Mouse (Mus musculus): ENCODE measurements around the gene Zbtb38. TPM values are rescaled to one million over a fixed set of nuclear protein-coding genes. Genes with fewer than 3 reads are reported as not detected.

Zbtb38 gene
- polyA plus RNA-seq, 1 experiment from 2014 or later, result 24.9 TPM

DNA sequence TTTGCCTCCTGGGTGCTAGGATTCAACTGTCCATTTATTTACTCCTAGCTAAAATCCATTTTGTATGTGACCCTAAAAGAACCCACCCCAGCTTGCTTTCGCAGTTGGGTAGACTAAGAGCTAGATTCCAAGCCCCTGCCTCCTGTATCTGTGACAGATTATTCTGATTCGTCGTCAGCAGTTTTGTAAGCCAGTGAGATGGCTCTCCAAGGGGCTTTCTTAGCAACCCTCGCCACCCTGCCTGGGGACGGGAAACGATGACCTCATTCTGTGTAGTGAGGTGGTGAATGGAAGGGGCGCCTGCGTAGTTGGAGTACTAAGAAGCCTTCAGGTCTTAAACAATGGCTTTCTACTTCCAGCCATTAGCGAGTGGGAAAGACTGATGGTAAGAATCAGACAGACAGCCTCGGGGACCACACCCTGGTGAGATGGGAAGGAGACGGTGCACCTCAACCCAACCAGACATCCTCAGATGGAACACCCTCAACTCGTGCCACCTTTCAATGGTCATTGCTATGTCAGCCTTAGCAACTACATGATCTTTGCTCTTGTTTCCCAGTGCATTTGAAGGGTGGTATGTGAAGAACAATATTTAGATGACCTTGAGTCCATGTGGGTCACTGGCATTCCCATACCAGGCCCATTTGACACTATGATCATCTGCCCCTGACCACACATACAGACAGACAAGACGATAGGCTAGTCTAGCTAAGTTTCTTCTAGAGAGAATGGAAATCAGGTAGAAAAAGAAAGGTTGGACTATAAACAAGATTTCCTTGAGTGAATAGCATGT is 13.9 kb downstream of the Zbtb38 start:
- no peaks in the 10 kb centered on the region for H3K27me3 ChIP-seq (replicated peaks)
- H3K4me2 ChIP-seq, result no peak overlapping the region
- ATAC-seq (ENCODE audit: insufficient read depth, low FRiP score, low read depth), result no peak
- H3K9me3 ChIP-seq, result no peaks in the 10 kb centered on the region
- no peak overlapping the region for H3K4me3 ChIP-seq (replicated peaks)
- H3K27ac ChIP-seq, result no peak overlapping the region
- 0 out of 2 replicates have a peak, but pooled peaks cover 5% of the 10 kb centered on the region for H3K4me1 ChIP-seq
- no peaks in the 10 kb centered on the region for H3K36me3 ChIP-seq
- H3K9ac ChIP-seq, result no peak overlapping the region
- WGBS, result 86% methylated on average over 13 of the region's 13 CpGs

DNA sequence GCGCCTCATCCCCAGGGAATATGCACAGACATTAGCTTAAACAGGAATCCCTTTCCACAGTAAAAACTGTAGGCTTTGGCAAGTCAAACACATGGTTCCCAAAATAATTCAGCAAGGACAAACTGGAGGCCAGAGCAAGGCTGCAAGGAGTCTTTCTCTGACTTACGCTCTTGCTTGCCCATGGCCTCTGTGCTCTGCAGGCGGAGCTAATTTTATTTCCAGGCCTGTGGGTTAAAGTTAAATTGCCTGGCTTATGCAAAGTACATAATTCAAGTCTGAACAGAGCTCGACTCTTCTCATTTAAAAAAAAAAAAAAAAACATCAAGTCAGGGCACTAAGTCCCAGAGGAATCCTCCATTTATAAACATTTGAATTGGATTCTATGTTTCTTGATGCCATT is 16.7 kb downstream of the Zbtb38 start:
- no peaks in the 10 kb centered on the region for H3K9me3 ChIP-seq

DNA sequence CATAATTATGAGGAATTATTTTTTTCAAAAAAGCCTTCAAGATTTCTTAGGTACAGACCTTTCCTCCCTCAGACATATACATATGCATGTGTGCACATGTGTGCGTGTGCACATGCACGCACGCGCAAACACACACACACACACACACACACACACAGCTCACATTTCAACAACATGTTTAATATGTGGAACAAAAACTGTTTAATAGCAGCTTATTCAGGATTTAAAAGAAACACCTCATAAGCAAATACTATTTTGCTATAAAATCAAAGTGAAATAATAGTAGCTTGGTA is 19.3 kb downstream of the Zbtb38 start:
- H3K27ac ChIP-seq, result no peak overlapping the region
- 0 out of 2 replicates have a peak, but pooled peaks cover 5% of the 10 kb centered on the region for H3K4me1 ChIP-seq
- no peak for ATAC-seq (ENCODE audit: insufficient read depth, low FRiP score, low read depth)
- H3K4me2 ChIP-seq, result no peak overlapping the region
- H3K36me3 ChIP-seq, result no peaks in the 10 kb centered on the region
- no peaks in the 10 kb centered on the region for H3K9me3 ChIP-seq
- no peaks in the 10 kb centered on the region for H3K27me3 ChIP-seq (replicated peaks)
- H3K4me3 ChIP-seq (replicated peaks), result no peak overlapping the region
- 94% methylated on average over 4 of the region's 4 CpGs for WGBS
- no peak overlapping the region for H3K9ac ChIP-seq

More for the DNA sequence above, 16.7 kb downstream of the Zbtb38 start:
- H3K4me1 ChIP-seq, result 0 out of 2 replicates have a peak, but pooled peaks cover 5% of the 10 kb centered on the region
- 51% methylated on average over 4 of the region's 4 CpGs for WGBS
- no peak overlapping the region for H3K4me3 ChIP-seq (replicated peaks)
- no peak overlapping the region for H3K4me2 ChIP-seq
- no peak overlapping the region for H3K9ac ChIP-seq
- no peak for ATAC-seq (ENCODE audit: insufficient read depth, low FRiP score, low read depth)
- H3K27me3 ChIP-seq (replicated peaks), result no peaks in the 10 kb centered on the region
- H3K27ac ChIP-seq, result peak overlapping the region; percentile 35; the same call in 1 of the 2 replicates
- H3K36me3 ChIP-seq, result no peaks in the 10 kb centered on the region

GRCm38 (mm10) chr9:96732644-96733424 is 19.8 kb downstream of the Zbtb38 start:
- ATAC-seq (ENCODE audit: insufficient read depth, low FRiP score, low read depth), result no peak
- Histone ChIP-seq H3K27ac (no peak overlapping the region), H3K36me3 (no peaks in the 10 kb centered on the region), H3K4me3 (replicated peaks) (no peak overlapping the region), H3K27me3 (replicated peaks) (no peaks in the 10 kb centered on the region), H3K9me3 (no peaks in the 10 kb centered on the region), H3K9ac (no peak overlapping the region), H3K4me1 (0 out of 2 replicates have a peak, but pooled peaks cover 6% of the 10 kb centered on the region), H3K4me2 (peak overlapping the region; percentile 36; the same call in 1 of the 2 replicates)
- WGBS, result 51% methylated on average over 17 of the region's 17 CpGs

GRCm38 (mm10) chr9:96731961-96732511 is 20.6 kb downstream of the Zbtb38 start:
- no peaks in the 10 kb centered on the region for H3K36me3 ChIP-seq
- H3K9me3 ChIP-seq, result no peaks in the 10 kb centered on the region
- 0 out of 2 replicates have a peak, but pooled peaks cover 8% of the 10 kb centered on the region for H3K4me1 ChIP-seq
- ATAC-seq (ENCODE audit: insufficient read depth, low FRiP score, low read depth), result no peak
- H3K9ac ChIP-seq, result no peak overlapping the region
- 46% methylated on average over 14 of the region's 14 CpGs for WGBS
- H3K4me2 ChIP-seq, result peak overlapping the region; percentile 36
- H3K27ac ChIP-seq, result no peak overlapping the region
- no peaks in the 10 kb centered on the region for H3K27me3 ChIP-seq (replicated peaks)
- 0 out of 2 replicates have a peak overlapping the region, but pooled peaks have one; percentile 4 for H3K4me3 ChIP-seq (replicated peaks)

GRCm38 (mm10) chr9:96731039-96731895 is 21.4 kb downstream of the Zbtb38 start:
- Histone ChIP-seq H3K4me2 (no peak overlapping the region), H3K9me3 (no peaks in the 10 kb centered on the region), H3K27ac (no peak overlapping the region), H3K27me3 (replicated peaks) (no peaks in the 10 kb centered on the region), H3K9ac (no peak overlapping the region), H3K4me3 (replicated peaks) (no peak overlapping the region), H3K4me1 (0 out of 2 replicates have a peak, but pooled peaks cover 8% of the 10 kb centered on the region), H3K36me3 (no peaks in the 10 kb centered on the region)
- 79% methylated on average over 19 of the region's 19 CpGs for WGBS
- no peak for ATAC-seq (ENCODE audit: insufficient read depth, low FRiP score, low read depth)

DNA sequence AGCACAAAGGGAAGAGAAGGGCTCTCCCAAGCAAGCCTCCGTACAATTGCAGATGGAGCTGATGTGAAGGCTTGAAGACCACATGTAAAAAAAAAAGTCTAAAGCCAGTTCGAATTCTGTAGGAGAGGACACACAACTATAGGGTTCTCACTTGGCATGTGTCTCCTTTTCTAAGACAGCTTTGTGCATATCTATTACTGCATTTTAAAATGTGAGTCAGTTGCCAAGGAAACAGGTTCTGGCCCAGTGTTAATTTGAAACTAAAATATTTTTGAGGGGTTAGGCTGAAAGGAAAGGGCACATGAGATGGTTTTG is 22.4 kb downstream of the Zbtb38 start:
- Histone ChIP-seq H3K4me3 (replicated peaks) (no peak overlapping the region), H3K9ac (no peak overlapping the region), H3K9me3 (no peaks in the 10 kb centered on the region), H3K4me2 (no peak overlapping the region), H3K27ac (no peak overlapping the region), H3K4me1 (0 out of 2 replicates have a peak, but pooled peaks cover 8% of the 10 kb centered on the region), H3K36me3 (no peaks in the 10 kb centered on the region), H3K27me3 (replicated peaks) (no peaks in the 10 kb centered on the region)
- no peak for ATAC-seq (ENCODE audit: insufficient read depth, low FRiP score, low read depth)
- WGBS, result 80% methylated on average over 2 of the region's 2 CpGs

GRCm38 (mm10) chr9:96729537-96730310 is 22.9 kb downstream of the Zbtb38 start:
- Histone ChIP-seq H3K4me1 (0 out of 2 replicates have a peak, but pooled peaks cover 8% of the 10 kb centered on the region), H3K27me3 (replicated peaks) (no peaks in the 10 kb centered on the region), H3K4me3 (replicated peaks) (no peak overlapping the region), H3K9me3 (no peaks in the 10 kb centered on the region), H3K4me2 (no peak overlapping the region), H3K27ac (no peak overlapping the region), H3K9ac (no peak overlapping the region), H3K36me3 (no peaks in the 10 kb centered on the region)
- no peak for ATAC-seq (ENCODE audit: insufficient read depth, low FRiP score, low read depth)
- 67% methylated on average over 10 of the region's 10 CpGs for WGBS

GRCm38 (mm10) chr9:96728338-96729162 is 24.1 kb downstream of the Zbtb38 start:
- no peak overlapping the region for H3K4me2 ChIP-seq
- no peak overlapping the region for H3K27ac ChIP-seq
- H3K9me3 ChIP-seq, result no peaks in the 10 kb centered on the region
- 0 out of 2 replicates have a peak, but pooled peaks cover 8% of the 10 kb centered on the region for H3K4me1 ChIP-seq
- 56% methylated on average over 16 of the region's 16 CpGs for WGBS
- ATAC-seq (ENCODE audit: insufficient read depth, low FRiP score, low read depth), result no peak
- no peak overlapping the region for H3K4me3 ChIP-seq (replicated peaks)
- no peaks in the 10 kb centered on the region for H3K27me3 ChIP-seq (replicated peaks)
- H3K36me3 ChIP-seq, result no peaks in the 10 kb centered on the region
- no peak overlapping the region for H3K9ac ChIP-seq

DNA sequence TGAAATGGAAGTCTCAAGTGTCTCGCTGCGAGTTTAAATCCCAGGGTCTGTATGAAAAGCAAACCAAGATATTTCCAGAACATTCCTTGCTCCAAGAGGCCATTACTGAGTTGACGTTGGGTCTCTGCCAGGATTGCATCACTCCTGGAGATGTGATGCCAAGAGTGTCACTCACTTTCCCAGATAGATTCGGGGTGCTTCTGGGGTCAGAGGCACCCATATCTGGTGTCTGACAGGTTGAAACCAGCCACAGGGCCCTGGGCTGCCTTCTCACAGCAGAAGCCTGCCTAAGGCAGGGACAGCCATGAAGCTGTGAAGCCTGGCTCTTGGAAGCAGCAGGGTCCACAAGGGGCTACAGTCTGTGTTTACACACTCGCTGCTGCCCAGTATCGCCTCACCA is 24.9 kb downstream of the Zbtb38 start:
- no peak for ATAC-seq (ENCODE audit: insufficient read depth, low FRiP score, low read depth)
- 78% methylated on average over 6 of the region's 6 CpGs for WGBS
- Histone ChIP-seq H3K9me3 (no peaks in the 10 kb centered on the region), H3K27ac (no peak overlapping the region), H3K4me2 (no peak overlapping the region), H3K27me3 (replicated peaks) (no peaks in the 10 kb centered on the region), H3K4me3 (replicated peaks) (no peak overlapping the region), H3K9ac (no peak overlapping the region), H3K36me3 (no peaks in the 10 kb centered on the region), H3K4me1 (0 out of 2 replicates have a peak, but pooled peaks cover 8% of the 10 kb centered on the region)

Measured in stomach, embryonic 15.5 days (tissue).